7 mouse cellular contexts compared by ENCODE assay signal in the genomic region with DNA sequence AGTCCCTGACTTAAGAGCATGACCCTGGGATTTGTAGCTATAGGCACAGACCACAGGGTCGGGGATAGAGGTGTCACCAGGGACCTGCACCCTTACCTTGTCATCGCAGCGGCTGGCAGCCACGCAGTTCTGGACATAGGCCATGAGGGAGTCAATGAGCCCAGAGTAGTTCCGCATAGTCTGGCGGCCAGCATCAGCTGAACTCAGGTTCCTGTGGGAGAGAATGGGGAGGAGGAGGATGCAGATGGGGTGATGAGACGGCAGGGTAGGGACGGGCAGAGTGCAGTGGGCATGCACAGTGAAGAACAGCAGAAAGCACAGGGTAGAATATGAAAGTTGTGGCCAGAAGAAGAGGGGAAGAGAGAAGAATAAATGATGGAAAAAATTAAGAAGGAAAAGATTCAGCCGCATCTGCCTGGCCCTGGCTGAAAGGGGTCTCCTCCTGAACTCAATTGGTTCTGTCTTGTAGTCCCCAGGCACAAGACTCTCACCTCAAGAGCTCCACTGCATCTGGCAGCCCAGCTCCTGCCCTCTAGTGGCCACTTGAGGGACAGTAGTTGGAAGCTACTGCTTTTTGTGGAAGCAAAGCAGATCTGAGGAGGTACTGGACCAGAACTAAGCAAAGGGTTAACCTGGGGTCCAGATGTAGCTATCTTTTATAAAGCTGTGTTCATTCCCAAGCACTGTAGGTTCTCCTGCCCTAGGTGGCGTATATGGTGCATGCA. TPM values are rescaled to one million over a fixed set of nuclear protein-coding genes. Genes with fewer than 3 reads are reported as not detected.
DNase-seq lines count a peak whose midpoint lies in the region; ATAC-seq and TF ChIP-seq lines count a peak whose summit lies in the region.

No protein-coding gene starts in this region.

- H3K4me3 ChIP-seq in forebrain, postnatal 0 days (ENCODE audit: low read depth, low read length): no peak overlapping the region

- H3K9me3 ChIP-seq in forebrain, postnatal 0 days (ENCODE audit: low read length): no peaks in the 10 kb centered on the region

- H3K27me3 ChIP-seq in forebrain, postnatal 0 days (ENCODE audit: insufficient read depth, low read length): no peaks in the 10 kb centered on the region

- H3K4me2 ChIP-seq in forebrain, postnatal 0 days (ENCODE audit: low read depth): no peak overlapping the region

- no peak overlapping the region for H3K27ac ChIP-seq in forebrain, postnatal 0 days (ENCODE audit: low read depth, low read length)

- H3K36me3 ChIP-seq in forebrain, postnatal 0 days (ENCODE audit: insufficient read depth): no peaks in the 10 kb centered on the region

- peak; percentile 80 for TF ChIP-seq CTCF in forebrain, postnatal 0 days (IDR thresholded peaks at IDR 0.05; ENCODE audit: low read depth)

- ATAC-seq in forebrain, postnatal 0 days: no peak

- 75% methylated on average over 10 of the region's 10 CpGs for WGBS in forebrain, postnatal 0 days

- DNase-seq in 3T3-L1 (ENCODE audit: low read depth, low spot score): peak; percentile 72
- peak; percentile 41 for DNase-seq in CD4-positive helper T cell, adult 2 months (ENCODE audit: low read depth, low spot score)
- DNase-seq in c-Kit-positive CD71-positive TER-119-negative erythroid progenitor cells, embryonic 14.5 days (ENCODE audit: low read depth): peak; percentile 30
- peak; percentile 53 for DNase-seq in forebrain, postnatal 0 days
- DNase-seq in kidney, postnatal 25 days: peak; percentile 55 to 79
- DNase-seq in lung, postnatal 14 days: peak; percentile 70
- DNase-seq in skeletal muscle tissue, adult 2 months (ENCODE audit: low read depth, low spot score): peak; percentile 25

- no peaks in the 10 kb centered on the region for H3K4me1 ChIP-seq in forebrain, postnatal 0 days (ENCODE audit: insufficient read depth)

- H3K9ac ChIP-seq in forebrain, postnatal 0 days: no peak overlapping the region

RNA-seq across cellular contexts. Expression of a gene that starts 36.5 kb away (rescaled TPM):
- total RNA-seq in forebrain, postnatal 0 days (2014; rRNA removed): 0.10 TPM in 1 of 2 replicates, not detected in the other
- 0.04 and 0.06 TPM in 2 replicates for polyA plus RNA-seq in forebrain, postnatal 0 days (2015; fragmentation: Nextera tagmentation; extraction: Ambion mirVana)

RNA-seq across cellular contexts. Expression of a gene that starts 46.4 kb away (rescaled TPM):
- total RNA-seq in forebrain, postnatal 0 days (2014; rRNA removed): 0.67 and 0.77 TPM in 2 replicates
- polyA plus RNA-seq in forebrain, postnatal 0 days (2015; fragmentation: Nextera tagmentation; extraction: Ambion mirVana): 0.63 and 0.89 TPM in 2 replicates
